ENCODE assay signal across 8 mouse cellular contexts in the genomic region with DNA sequence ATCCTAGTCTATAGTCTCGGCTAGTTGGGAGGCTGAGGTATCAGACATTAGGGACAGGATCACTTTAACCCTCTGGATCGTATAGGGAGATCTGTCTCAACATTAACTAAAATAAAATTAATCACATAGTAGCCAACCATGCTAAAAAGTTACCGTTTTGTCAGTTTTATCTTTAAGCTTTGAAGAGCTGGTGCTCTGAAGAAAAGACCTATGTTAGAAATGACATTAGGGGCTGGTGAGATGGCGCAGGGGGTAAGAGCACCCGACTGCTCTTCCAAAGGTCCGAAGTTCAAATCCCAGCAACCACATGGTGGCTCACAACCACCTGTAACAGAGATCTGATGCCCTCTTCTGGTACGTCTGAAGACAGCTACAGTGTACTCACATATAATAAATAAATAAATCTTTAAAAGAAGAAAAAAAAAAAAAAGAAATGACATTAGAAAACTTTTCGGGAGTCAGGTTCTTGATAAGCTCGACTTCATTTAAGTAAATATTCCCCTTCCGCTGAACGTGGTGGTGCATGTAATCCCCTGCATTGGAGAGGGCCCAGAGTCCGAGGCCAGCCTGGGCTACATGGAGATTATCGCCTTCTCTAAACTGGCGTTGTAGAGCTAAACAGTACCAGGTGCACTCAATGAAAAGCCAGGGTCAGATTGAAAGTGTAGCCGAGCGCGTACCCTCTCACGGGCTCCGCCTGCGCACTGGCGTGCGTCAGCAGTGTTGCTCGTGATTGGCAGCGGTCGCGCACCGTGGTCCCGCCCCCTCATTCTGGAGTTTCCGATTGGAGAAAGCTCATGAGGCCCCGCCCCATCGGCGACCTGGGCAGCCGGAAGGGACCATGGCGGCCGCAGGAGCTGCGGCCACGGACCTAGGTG. TPM values are rescaled to one million over a fixed set of nuclear protein-coding genes. Genes with fewer than 3 reads are reported as not detected.
DNase-seq lines count a peak whose midpoint lies in the region; ATAC-seq lines count a peak whose summit lies in the region.

TSS of gene Pigs (plus strand) at position 782 of the 878 bp plus-strand sequence.

- H3K9ac ChIP-seq in hindbrain, embryonic 16.5 days (ENCODE audit: low read depth, low read length): peak within 1 kb of the TSS; percentile 87

- peak within 1 kb of the TSS; percentile 76 for H3K4me3 ChIP-seq in hindbrain, embryonic 16.5 days (ENCODE audit: low read length)
- H3K4me3 ChIP-seq in macrophage (ENCODE audit: inconsistent target): peak within 1 kb of the TSS; percentile 68

- WGBS in hindbrain, embryonic 16.5 days: 13% methylated on average over 37 of the region's 37 CpGs
- 11% methylated on average over 36 of the region's 37 CpGs for WGBS in macrophage (ENCODE audit: missing documents)

- DNase-seq in T-cell, adult 2 months (ENCODE audit: low spot score): peak; percentile 93
- peak; percentile 98 for DNase-seq in cerebellum, postnatal 36 days
- peak; percentile 98 for DNase-seq in gastrocnemius, adult 18-20 months (ENCODE audit: low spot score)
- DNase-seq in left cerebral cortex, adult 18-20 months (ENCODE audit: low spot score in 2 of 2): peak; percentile 96 to 97
- peak; percentile 96 for DNase-seq in right cerebral cortex, adult 18-20 months
- peak; percentile 81 for DNase-seq in urinary bladder, postnatal 10 days (ENCODE audit: low spot score)

- H3K27me3 ChIP-seq in hindbrain, embryonic 16.5 days (replicated peaks; ENCODE audit: control insufficient read depth, insufficient read depth, low read length): no peaks in the 10 kb centered on the region

- H3K27ac ChIP-seq in hindbrain, embryonic 16.5 days (ENCODE audit: low read depth, low read length): peak within 1 kb of the TSS; percentile 70
- peak within 1 kb of the TSS; percentile 28; the same call in 1 of the 2 replicates for H3K27ac ChIP-seq in macrophage

- peaks cover 2% of the 10 kb centered on the region; the same call in 1 of the 2 replicates for H3K36me3 ChIP-seq in hindbrain, embryonic 16.5 days (ENCODE audit: control insufficient read depth, insufficient read depth, low read length)
- peaks cover 7% of the 10 kb centered on the region; the same call in 1 of the 2 replicates for H3K36me3 ChIP-seq in macrophage (ENCODE audit: inconsistent target)

- H3K4me2 ChIP-seq in hindbrain, embryonic 16.5 days (ENCODE audit: low read length): peak within 1 kb of the TSS; percentile 83

- ATAC-seq in hindbrain, embryonic 16.5 days: peak; percentile 95

- no peaks in the 10 kb centered on the region for H3K9me3 ChIP-seq in hindbrain, embryonic 16.5 days (ENCODE audit: control insufficient read depth, low read length)

- peaks cover 11% of the 10 kb centered on the region for H3K4me1 ChIP-seq in hindbrain, embryonic 16.5 days (ENCODE audit: control insufficient read depth, insufficient read depth, low read depth, low read length)

- peaks cover 11% of the 10 kb centered on the region; the same call in 1 of the 2 replicates for H3K79me2 ChIP-seq in macrophage (ENCODE audit: inconsistent target)

RNA-seq across cellular contexts. Expression of gene Pigs, which starts in this region (rescaled TPM):
- total RNA-seq in gastrocnemius, adult 18-20 months (2021): 10 to 100 TPM; 18.2 to 19.2 TPM
- polyA plus RNA-seq in hindbrain, embryonic 16.5 days (2015; fragmentation: Nextera tagmentation; extraction: Ambion mirVana): 101 and 107 TPM in 2 replicates
- total RNA-seq in left cerebral cortex, adult 18-20 months (2021): 10 to 100 TPM; 58.4 to 61.2 TPM
- total RNA-seq in macrophage (2018; cell fraction: chromatin; rRNA removed): 10 to 100 TPM in 8 of 26 experiments, 1 to 10 TPM in 18; 2.2 to 25.9 (median 8.0) TPM
- total RNA-seq in macrophage (2018; cell fraction: cytosol; rRNA removed): 10 to 100 TPM; 47.8 to 88.9 (median 66.9) TPM
- 100 to 1,000 TPM in 1 of 26 experiments, 10 to 100 TPM in 25; 14.4 to 101 (median 62.9) TPM for total RNA-seq in macrophage (2018; cell fraction: nucleus; rRNA removed)
- polyA plus RNA-seq in macrophage (2018): 66.8 to 71.6 TPM (median 67.7 TPM) in 3 replicates

Comparison
In these comparisons a context has a peak if more than half of its experiments do, and no peak if none do; other contexts are left out.
1. Peak in every context shown above with its lines: DNase-seq, ATAC-seq, H3K4me3 ChIP-seq and H3K27ac ChIP-seq.